Mouse (Mus musculus) G1E (cell line): ENCODE data around the gene Mettl27.

Experiments
- CTCF ChIP-seq: IDR thresholded peaks from 2 replicates; pipeline ENCODE4 v1.5.1; 2012; ENCODE audit warnings: low read depth, low read length, inconsistent platforms, mixed read lengths
- GATA2 ChIP-seq: IDR thresholded peaks from 2 replicates; pipeline ENCODE4 v1.6.1; 2012; ENCODE audit warnings: low read depth, low read length, inconsistent platforms, borderline replicate concordance

- no peak for TF ChIP-seq GATA2
- TF ChIP-seq CTCF: no peak
Observed at GRCm38 (mm10) chr5:134983771-134984170, 51.6 kb downstream of the Mettl27 start.
